Mouse (Mus musculus) olfactory bulb, adult 2 months (tissue): ENCODE measurements around the gene Lamc1. TPM values are rescaled to one million over a fixed set of nuclear protein-coding genes. Genes with fewer than 3 reads are reported as not detected.

ENCODE experiments used
- H3K27ac ChIP-seq: fragments of 200-500 bp; 2 replicates; pipeline ENCODE4 v1.5.1; 2012; ENCODE audit warnings: low read depth, low read length; ENCODE audit not compliant: insufficient read depth
- H3K4me1 ChIP-seq: fragments of 200-500 bp; 2 replicates; pipeline ENCODE4 v1.6.1; 2012; ENCODE audit warnings: low read length; ENCODE audit not compliant: control insufficient read depth, insufficient read depth
- H3K4me3 ChIP-seq: fragments of 200-500 bp; 2 replicates; pipeline ENCODE4 v1.5.1; 2012; ENCODE audit warnings: mild to moderate bottlenecking, low read depth, low read length, moderate library complexity; ENCODE audit not compliant: insufficient read depth
- CTCF ChIP-seq: fragments of 200-500 bp; IDR thresholded peaks from 2 replicates; pipeline ENCODE4 v1.5.1; 2012; ENCODE audit warnings: low read depth, mild to moderate bottlenecking, low read length, moderate library complexity; ENCODE audit not compliant: insufficient read depth
- POLR2A ChIP-seq: fragments of 200-500 bp; IDR thresholded peaks from 2 replicates; pipeline ENCODE4 v1.6.1; 2012; ENCODE audit warnings: mild to moderate bottlenecking, low read depth, low read length, moderate library complexity; ENCODE audit not compliant: insufficient read depth
- WGBS: fragments of 180-500 bp; shearing (Covaris S2); methylation state at CpG from one replicate; pipeline ENCODE4 v1.1.7; 2018; 5-methylcytosine and 5-hydroxymethylcytosine counted together
- polyA plus RNA-seq: library from polyadenylated mRNA; stranded (reverse); fragments of >200 nt; gene quantifications from 2 replicates; pipeline ENCODE4 v1.2.4, GENCODE M21; 2012; ENCODE audit warnings: low replicate concordance; ENCODE audit not compliant: missing spikeins, insufficient read depth, insufficient read length

The Lamc1 gene
- polyA plus RNA-seq, 1 experiment, result not detected

DNA sequence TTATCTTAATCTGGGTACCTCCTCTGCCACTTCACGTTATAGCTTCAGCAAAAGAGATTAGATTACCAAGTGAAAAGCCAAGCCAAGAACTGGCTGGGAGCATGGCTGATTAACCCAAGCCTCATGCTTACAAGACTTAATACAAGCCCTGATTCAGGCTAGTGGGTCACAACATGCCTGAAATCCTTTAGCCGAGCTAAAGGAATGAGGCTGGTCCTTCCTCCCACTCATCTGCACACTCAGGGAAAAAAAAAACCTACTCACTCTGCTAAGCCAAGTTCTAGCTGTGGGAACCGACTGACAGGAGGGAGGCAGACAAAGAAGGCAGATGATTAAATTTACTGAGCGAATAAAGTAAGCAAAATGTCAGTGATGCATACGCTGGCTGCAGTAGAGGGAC lies 65.7 kb downstream of the Lamc1 start:
- WGBS, result 15% methylated on average over 5 of the region's 5 CpGs
- Histone ChIP-seq H3K4me1 (peaks cover 6% of the 10 kb centered on the region), H3K27ac (no peak overlapping the region), H3K4me3 (no peak overlapping the region)
- TF ChIP-seq POLR2A, result no peak
- TF ChIP-seq CTCF, result no peak

DNA sequence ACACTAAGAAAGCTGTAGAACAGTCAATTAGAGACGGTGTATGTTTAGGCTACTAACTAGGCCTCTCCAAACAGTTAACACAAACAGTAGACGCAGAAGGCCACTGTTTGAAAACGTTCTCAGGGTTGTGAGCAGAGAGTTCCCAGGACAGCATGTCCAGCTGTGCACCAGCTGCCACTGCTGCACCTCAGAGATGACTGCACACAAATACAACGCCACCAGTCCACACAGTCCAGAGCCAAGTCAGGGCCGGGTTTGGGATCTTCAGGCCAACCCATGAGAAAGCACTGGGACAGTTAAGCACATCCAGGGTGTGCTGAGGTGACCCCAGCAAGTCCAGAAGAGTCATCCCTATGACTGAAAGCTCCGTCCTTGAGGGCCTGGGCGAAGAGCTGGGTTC lies 67.0 kb downstream of the Lamc1 start:
- no peak overlapping the region for H3K27ac ChIP-seq
- no peak overlapping the region for H3K4me3 ChIP-seq
- 83% methylated on average over 7 of the region's 7 CpGs for WGBS
- H3K4me1 ChIP-seq, result peaks cover 6% of the 10 kb centered on the region
- no peak for TF ChIP-seq CTCF
- TF ChIP-seq POLR2A, result no peak

DNA sequence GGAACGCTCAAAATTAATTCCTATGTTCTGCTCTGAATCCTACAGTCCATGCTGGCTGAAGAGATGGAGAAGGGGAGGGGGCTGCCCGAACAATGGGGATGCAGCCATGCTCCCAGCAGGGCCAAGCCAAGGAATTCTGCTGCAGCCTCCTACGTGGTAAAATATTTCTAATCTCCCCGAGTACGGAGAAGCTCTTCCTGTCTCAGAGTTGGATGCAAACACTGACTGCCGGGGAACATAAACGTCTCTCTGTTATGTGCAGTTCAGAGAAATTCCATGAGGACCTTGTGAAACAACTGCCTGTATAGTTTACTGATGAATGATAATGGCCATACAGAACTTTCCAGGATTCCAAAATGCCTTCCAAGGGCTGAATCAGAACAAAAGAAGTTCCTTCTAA lies 67.5 kb downstream of the Lamc1 start:
- Histone ChIP-seq H3K4me1 (peaks cover 6% of the 10 kb centered on the region), H3K4me3 (no peak overlapping the region), H3K27ac (no peak overlapping the region)
- 57% methylated on average over 7 of the region's 7 CpGs for WGBS
- no peak for TF ChIP-seq POLR2A
- no peak for TF ChIP-seq CTCF

DNA sequence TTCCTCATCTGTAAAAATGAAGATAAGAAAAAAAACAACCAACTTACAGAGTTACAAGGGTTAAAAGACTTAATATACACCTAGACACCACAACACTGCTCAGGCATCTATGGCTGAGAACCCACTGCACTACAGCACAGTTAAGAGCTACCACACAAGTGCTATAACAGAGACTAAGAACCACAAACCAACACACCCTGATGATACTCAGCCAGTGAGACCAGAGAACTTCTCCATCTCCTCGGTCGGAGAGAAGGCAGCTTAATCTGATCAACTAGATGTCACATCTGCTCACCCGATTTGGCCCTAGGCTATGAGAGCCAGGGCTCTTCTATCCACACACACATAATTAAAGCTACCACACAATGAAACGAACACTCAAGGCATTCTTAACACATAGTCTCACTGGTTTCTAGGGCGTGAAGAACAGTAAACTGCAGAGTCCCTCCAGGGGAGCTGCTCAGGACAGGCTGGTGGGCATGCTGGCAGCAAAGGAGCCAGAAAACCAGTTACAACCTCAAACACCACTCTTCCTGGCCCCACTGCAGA lies 72.8 kb downstream of the Lamc1 start:
- Histone ChIP-seq H3K27ac (no peak overlapping the region), H3K4me1 (peaks cover 3% of the 10 kb centered on the region; the same call in 1 of the 2 replicates), H3K4me3 (no peak overlapping the region)
- TF ChIP-seq POLR2A, result no peak
- no peak for TF ChIP-seq CTCF
- WGBS, result 59% methylated on average over 5 of the region's 5 CpGs

DNA sequence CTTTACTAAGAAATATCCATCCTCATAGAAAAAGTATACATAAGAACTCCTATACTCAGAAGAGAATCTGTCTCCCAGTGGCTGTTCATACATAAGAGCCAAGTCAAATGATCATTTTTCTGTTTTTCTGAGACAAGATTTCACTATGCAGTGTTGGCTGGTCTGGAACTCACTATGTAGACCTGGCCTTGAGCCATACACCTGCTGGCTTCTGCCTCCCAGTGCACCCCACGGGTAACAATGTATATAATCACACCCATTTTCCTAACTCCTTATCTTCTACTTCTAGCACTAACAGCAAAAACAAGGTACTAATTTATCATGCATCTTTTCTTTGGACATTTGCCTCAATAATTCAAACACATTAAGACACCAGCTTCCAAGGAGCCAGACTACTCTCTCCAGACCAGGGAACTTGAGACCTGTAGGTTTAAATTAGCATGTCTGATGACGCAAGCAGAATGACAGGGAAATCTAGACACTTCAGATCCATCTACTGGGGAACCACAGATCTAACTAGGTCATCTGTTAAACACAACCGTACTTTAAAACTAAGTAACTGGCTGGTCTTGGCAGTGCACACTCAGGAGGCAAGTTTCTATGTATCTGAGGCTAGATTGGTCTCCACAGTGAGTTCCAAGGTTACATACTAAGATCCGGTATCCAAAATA lies 79.9 kb downstream of the Lamc1 start:
- H3K27ac ChIP-seq, result no peak overlapping the region
- TF ChIP-seq POLR2A (no peak), CTCF (no peak)
- no peaks in the 10 kb centered on the region for H3K4me1 ChIP-seq
- WGBS, result 82% methylated on average over 4 of the region's 4 CpGs
- no peak overlapping the region for H3K4me3 ChIP-seq

DNA sequence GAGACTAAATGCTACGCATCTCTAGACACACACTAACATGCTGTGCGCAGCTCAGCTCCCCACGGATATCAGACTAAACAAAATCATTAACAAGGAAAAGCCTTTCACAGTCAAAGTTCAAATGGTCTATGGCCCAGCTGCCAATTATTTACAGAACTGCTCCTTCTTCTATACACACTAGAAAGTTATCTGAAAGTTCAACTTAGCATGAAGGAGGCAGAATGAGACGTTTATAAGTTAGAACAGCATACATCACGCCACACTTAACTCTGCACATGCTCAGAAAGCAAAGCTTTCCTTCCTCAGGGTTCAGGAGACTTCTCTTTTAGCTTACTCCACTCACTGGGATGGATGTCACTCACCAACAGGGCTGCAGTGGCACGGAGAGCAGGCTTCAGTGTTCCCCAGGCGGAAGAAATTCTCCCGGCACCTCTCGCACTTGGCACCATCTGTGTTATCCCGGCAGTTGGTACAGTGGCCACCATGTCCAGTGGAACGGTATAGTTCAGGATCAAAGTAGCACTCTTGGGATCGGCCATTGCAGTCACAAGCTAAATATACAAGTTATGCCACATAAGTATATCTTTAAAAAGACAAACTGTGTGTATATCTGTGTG lies 80.9 kb downstream of the Lamc1 start:
- 90% methylated on average over 12 of the region's 12 CpGs for WGBS

DNA sequence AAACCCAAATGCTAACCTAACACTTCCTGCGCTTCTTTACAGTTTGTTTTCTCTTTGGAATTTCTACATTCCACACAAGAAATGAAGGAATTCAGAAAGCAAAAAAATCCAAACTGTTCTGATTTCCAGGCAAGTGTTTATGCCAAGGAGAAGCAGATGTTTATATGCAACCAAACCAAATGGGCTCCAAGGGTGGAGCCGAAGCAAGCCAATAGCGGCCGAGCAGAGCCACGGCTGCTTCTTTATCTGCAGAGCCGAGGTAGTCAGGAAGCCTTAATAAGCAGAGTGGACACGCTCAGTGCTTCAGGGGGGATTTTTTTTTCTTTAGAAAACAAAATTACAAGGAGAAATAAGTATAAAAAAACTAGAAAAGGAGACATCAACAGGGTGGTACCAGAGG lies 91.2 kb downstream of the Lamc1 start:
- TF ChIP-seq POLR2A (no peak), CTCF (no peak)
- Histone ChIP-seq H3K27ac (no peak overlapping the region), H3K4me1 (no peaks in the 10 kb centered on the region; the same call in 1 of the 2 replicates), H3K4me3 (no peak overlapping the region)
- WGBS, result 86% methylated on average over 7 of the region's 7 CpGs

More for the DNA sequence above, 80.9 kb downstream of the Lamc1 start:
- Histone ChIP-seq H3K4me3 (no peak overlapping the region), H3K27ac (no peak overlapping the region), H3K4me1 (no peaks in the 10 kb centered on the region)
- TF ChIP-seq CTCF (no peak), POLR2A (no peak)

DNA sequence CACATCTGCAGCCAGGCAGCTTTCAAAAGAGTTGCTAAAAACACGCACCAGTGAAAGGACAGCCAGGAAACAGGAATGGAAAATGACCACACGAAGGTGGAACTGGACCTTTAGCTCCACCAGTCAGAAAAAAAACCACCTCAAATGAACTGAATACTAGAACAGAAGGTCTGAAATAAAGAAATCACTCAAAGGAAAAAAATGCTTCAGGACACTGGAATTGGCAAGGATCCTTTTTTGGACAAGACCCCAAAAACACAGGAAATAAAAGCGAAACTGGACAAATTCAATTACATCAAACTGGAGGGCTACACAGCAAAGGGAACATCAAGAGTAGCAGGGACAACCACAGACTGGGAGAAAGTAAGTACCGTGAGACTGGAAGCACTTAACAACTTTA lies 97.0 kb downstream of the Lamc1 start:
- Histone ChIP-seq H3K27ac (no peak overlapping the region), H3K4me3 (no peak overlapping the region), H3K4me1 (no peaks in the 10 kb centered on the region)
- WGBS, result 55% methylated on average over 4 of the region's 4 CpGs
- TF ChIP-seq POLR2A (no peak), CTCF (no peak)

DNA sequence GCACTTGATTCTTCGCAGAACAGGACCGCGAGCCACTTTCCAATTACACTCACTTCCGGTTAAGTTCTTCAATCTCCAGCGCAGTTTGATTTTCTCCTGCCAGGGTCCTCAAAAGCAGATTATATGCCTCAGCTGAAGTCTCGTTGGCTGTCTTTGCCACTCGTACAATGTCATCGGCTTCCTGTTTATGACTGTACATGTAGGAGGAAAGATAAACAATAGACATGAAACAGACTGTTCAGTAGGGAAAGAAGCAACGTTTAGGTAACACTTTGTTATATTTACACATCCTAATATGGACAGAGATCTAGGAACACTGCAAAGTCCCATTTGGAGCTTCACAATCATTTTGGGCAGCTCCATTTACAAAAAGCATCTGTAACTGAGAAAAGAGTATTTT lies 100.9 kb downstream of the Lamc1 start:
- Histone ChIP-seq H3K4me3 (no peak overlapping the region), H3K4me1 (no peaks in the 10 kb centered on the region), H3K27ac (no peak overlapping the region)
- 91% methylated on average over 9 of the region's 9 CpGs for WGBS
- no peak for TF ChIP-seq POLR2A
